Mouse (Mus musculus) stomach, embryonic 14.5 days (tissue): ENCODE data around the gene Slx4. TPM values are rescaled to one million over a fixed set of nuclear protein-coding genes. Genes with fewer than 3 reads are reported as not detected.

Experiments
- ATAC-seq: fragments of 200-750 bp; cut with Nextera tagmentation; 2 replicates; pipeline ENCODE4 v1.8.0; 2017; ENCODE audit warnings: low read depth, moderate TSS enrichment; ENCODE audit not compliant: insufficient number of reproducible peaks, insufficient read depth, low FRiP score
- H3K27ac ChIP-seq: fragments of 300-500 bp; sonication (generic); 2 replicates; pipeline ENCODE4 v1.5.1; 2014; ENCODE audit warnings: mild to moderate bottlenecking, low read length, moderate library complexity, mixed read lengths
- H3K27me3 ChIP-seq: fragments of 300-500 bp; sonication (generic); 2 replicates; pipeline ENCODE4 v1.6.1; 2014; ENCODE audit warnings: low read length, control low read depth, mixed read lengths; ENCODE audit not compliant: control insufficient read depth, insufficient read depth
- H3K36me3 ChIP-seq: fragments of 300-500 bp; sonication (generic); 2 replicates; pipeline ENCODE4 v1.6.1; 2014; ENCODE audit warnings: mild to moderate bottlenecking, control low read depth, low read length, moderate library complexity, mixed read lengths; ENCODE audit not compliant: control insufficient read depth, insufficient read depth
- H3K4me1 ChIP-seq: fragments of 300-500 bp; sonication (generic); 2 replicates; pipeline ENCODE4 v1.6.1; 2014; ENCODE audit warnings: low read length, control low read depth, mixed read lengths; ENCODE audit not compliant: control insufficient read depth, insufficient read depth
- H3K4me2 ChIP-seq: fragments of 300-500 bp; sonication (generic); replicated peaks from 2 replicates; pipeline ENCODE4 v1.6.1; 2014; ENCODE audit warnings: low read depth, low read length, control low read depth
- H3K4me3 ChIP-seq: fragments of 300-500 bp; sonication (generic); 2 replicates; pipeline ENCODE4 v1.5.1; 2014; ENCODE audit warnings: low read depth, low read length, control low read depth
- H3K9ac ChIP-seq: fragments of 300-500 bp; sonication (generic); replicated peaks from 2 replicates; pipeline ENCODE4 v1.6.1; 2014; ENCODE audit warnings: low read depth, mild to moderate bottlenecking, control low read depth, low read length, moderate library complexity, mixed read lengths
- H3K9me3 ChIP-seq: fragments of 300-500 bp; sonication (generic); 2 replicates; pipeline ENCODE4 v1.6.1; 2016; ENCODE audit warnings: low read depth, low read length, control low read depth; ENCODE audit not compliant: control insufficient read depth
- WGBS: fragments of 180-500 bp; shearing (Covaris S2); extraction: QIAGEN DNeasy Blood & Tissue Kit; methylation state at CpG from one replicate; pipeline ENCODE4 v1.1.7; 2014; 5-methylcytosine and 5-hydroxymethylcytosine counted together
- polyA plus RNA-seq: library from polyadenylated mRNA; unstranded; fragments of >200 nt; fragmentation: Nextera tagmentation; extraction: Ambion mirVana; gene quantifications from 2 replicates; pipeline ENCODE4 v1.2.1, GENCODE M21; 2014

Slx4 gene
- polyA plus RNA-seq, 1 experiment from 2014 or later: 28.1 TPM

- Histone ChIP-seq H3K9me3 (no peaks in the 10 kb centered on the region), H3K4me1 (no peaks in the 10 kb centered on the region), H3K27me3 (no peaks in the 10 kb centered on the region), H3K4me3 (no peak overlapping the region), H3K9ac (no peak overlapping the region), H3K36me3 (peaks cover 31% of the 10 kb centered on the region), H3K27ac (no peak overlapping the region), H3K4me2 (no peak overlapping the region)
- no peak for ATAC-seq
- WGBS: 89% methylated on average over 2 of the region's 2 CpGs
Measured at GRCm38 (mm10) chr16:4035575-4035974, 32.0 kb upstream of the Slx4 start.

DNA sequence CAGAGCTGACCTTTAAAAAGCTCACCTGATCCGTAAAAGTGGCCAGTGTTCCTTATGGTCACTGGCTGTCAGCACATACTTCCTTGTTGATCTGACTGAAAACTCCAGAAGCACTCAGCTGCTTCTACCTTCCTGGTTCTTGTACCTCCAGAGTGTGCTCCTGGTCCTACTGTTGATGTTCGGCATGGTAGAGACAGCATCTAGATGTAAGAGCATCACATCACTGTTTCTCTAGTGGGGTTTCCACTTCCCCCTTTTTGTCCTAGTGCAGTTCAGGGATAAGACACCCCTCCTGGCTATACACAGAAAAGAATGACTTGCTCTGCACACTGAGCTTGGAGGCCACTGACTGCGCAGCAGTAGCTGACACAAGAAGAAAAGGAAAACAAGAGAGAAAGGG, 30.9 kb upstream of the Slx4 start:
- no peak overlapping the region for H3K4me3 ChIP-seq
- H3K9ac ChIP-seq: no peak overlapping the region
- no peaks in the 10 kb centered on the region for H3K9me3 ChIP-seq
- 84% methylated on average over 3 of the region's 3 CpGs for WGBS
- H3K36me3 ChIP-seq: peaks cover 21% of the 10 kb centered on the region
- no peaks in the 10 kb centered on the region for H3K4me1 ChIP-seq
- H3K27me3 ChIP-seq: no peaks in the 10 kb centered on the region
- no peak for ATAC-seq
- no peak overlapping the region for H3K4me2 ChIP-seq
- H3K27ac ChIP-seq: no peak overlapping the region

- 79% methylated on average over 5 of the region's 5 CpGs for WGBS
- no peaks in the 10 kb centered on the region for H3K27me3 ChIP-seq
- no peak overlapping the region for H3K9ac ChIP-seq
- no peak overlapping the region for H3K4me2 ChIP-seq
- peaks cover 16% of the 10 kb centered on the region for H3K36me3 ChIP-seq
- no peak for ATAC-seq
- no peaks in the 10 kb centered on the region for H3K9me3 ChIP-seq
- no peaks in the 10 kb centered on the region for H3K4me1 ChIP-seq
- H3K27ac ChIP-seq: no peak overlapping the region
- H3K4me3 ChIP-seq: no peak overlapping the region
Measured at GRCm38 (mm10) chr16:4033971-4034370, 30.4 kb upstream of the Slx4 start.

- peaks cover 3% of the 10 kb centered on the region for H3K36me3 ChIP-seq
- H3K4me2 ChIP-seq: no peak overlapping the region
- whole genome bisulfite sequencing: 82% methylated on average over 6 of the region's 6 CpGs
- no peak for ATAC-seq
- no peak overlapping the region for H3K27ac ChIP-seq
- no peaks in the 10 kb centered on the region for H3K27me3 ChIP-seq
- H3K9ac ChIP-seq: no peak overlapping the region
- H3K4me3 ChIP-seq: no peak overlapping the region
- H3K4me1 ChIP-seq: no peaks in the 10 kb centered on the region
- H3K9me3 ChIP-seq: no peaks in the 10 kb centered on the region
Measured at GRCm38 (mm10) chr16:4032341-4032748, 28.8 kb upstream of the Slx4 start.

DNA sequence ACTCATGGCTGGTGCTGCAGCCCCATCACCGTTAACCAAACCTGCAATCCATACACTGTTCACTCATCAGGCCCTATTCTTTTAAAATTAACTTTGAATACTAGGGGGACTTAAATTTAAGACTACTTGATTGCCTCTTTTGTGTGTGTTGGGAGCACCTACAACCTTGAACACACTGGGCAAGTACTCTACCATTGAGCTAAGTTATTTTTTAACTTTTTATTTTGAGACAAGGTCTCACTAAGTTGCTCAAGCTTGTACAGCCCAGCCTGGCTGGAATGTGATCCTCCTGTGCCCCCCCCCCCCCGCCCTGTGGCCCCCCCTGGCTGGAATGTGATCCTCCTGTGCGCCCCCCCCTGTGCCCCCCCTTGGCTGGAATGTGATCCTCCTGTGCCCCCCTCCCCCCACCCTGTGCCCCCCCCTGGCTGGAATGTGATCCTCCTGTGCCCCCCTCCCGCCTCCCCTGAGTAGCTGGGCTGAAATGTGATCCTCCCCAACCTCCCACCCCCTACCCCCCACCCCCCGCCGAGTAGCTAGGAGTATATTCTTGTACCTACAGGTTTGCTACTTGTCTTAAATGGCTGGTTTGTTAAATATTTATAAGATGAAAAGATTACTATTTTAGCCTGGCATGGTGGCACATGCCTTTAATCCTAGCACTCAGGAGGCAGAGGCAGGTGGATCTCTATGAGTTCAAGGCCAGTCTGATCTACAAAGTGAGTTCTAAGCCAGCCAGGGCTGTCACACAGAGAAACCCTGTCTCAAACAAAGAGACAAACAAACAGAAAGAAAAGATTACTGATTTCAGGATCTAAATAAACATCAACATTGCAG, 28.1 kb upstream of the Slx4 start:
- H3K36me3 ChIP-seq: no peaks in the 10 kb centered on the region
- H3K9me3 ChIP-seq: no peaks in the 10 kb centered on the region
- WGBS: 56% methylated on average over 4 of the region's 6 CpGs
- H3K9ac ChIP-seq: no peak overlapping the region
- no peak overlapping the region for H3K4me3 ChIP-seq
- no peak overlapping the region for H3K27ac ChIP-seq
- no peaks in the 10 kb centered on the region for H3K27me3 ChIP-seq
- no peak for ATAC-seq
- no peaks in the 10 kb centered on the region for H3K4me1 ChIP-seq
- no peak overlapping the region for H3K4me2 ChIP-seq

DNA sequence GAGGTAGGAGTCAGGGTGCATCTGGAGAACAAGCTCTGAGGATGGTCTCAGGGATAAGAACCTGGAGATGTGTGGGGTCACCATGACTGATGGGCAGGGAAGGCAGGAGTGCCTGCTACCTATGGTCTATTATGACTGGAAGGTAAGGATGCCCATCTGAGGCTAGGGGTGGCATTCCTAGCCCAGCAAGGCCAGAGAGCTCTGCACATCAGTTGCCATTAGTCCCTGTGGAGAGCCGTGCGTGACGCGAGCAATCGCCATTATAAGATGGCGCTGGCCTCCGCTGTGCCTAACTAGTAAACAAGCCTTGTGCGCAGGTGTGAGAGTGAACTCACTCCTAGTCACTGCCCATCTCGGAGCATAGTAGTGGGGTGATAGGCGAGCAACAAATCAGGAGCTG, 26.9 kb upstream of the Slx4 start:
- H3K4me3 ChIP-seq: no peak overlapping the region
- no peak overlapping the region for H3K27ac ChIP-seq
- H3K9ac ChIP-seq: no peak overlapping the region
- no peaks in the 10 kb centered on the region for H3K27me3 ChIP-seq
- H3K36me3 ChIP-seq: no peaks in the 10 kb centered on the region
- H3K4me1 ChIP-seq: no peaks in the 10 kb centered on the region
- WGBS: 92% methylated on average over 10 of the region's 10 CpGs
- H3K4me2 ChIP-seq: no peak overlapping the region
- no peaks in the 10 kb centered on the region for H3K9me3 ChIP-seq
- ATAC-seq: no peak

- Histone ChIP-seq H3K27ac (no peak overlapping the region), H3K4me2 (no peak overlapping the region)
Measured at GRCm38 (mm10) chr16:4029371-4029841, 25.8 kb upstream of the Slx4 start.

DNA sequence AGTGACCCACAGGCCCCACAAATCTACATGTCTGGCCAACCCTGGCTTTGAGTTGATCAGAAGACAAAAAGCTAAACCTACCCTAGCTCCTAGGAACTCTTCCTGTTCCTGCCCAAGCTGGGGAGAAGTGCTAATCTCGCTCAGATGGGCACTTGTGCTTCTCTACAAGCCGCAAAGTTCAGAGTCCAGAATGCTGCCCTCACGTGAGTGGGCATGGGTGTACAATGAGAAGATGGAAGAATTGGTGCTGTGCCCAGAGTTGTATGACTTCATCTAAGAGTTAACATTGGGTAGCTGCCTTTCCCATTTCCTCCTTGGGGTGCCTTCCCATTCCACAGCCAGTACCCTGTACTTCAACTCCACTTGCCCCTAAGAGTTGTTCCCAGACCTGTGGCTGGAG, 23.6 kb upstream of the Slx4 start:
- Histone ChIP-seq H3K36me3 (no peaks in the 10 kb centered on the region), H3K9me3 (no peaks in the 10 kb centered on the region), H3K9ac (no peak overlapping the region), H3K4me3 (no peak overlapping the region), H3K27ac (no peak overlapping the region), H3K4me2 (no peak overlapping the region), H3K27me3 (no peaks in the 10 kb centered on the region), H3K4me1 (no peaks in the 10 kb centered on the region)
- 81% methylated on average over 3 of the region's 3 CpGs for WGBS
- ATAC-seq: no peak

More at GRCm38 (mm10) chr16:4029371-4029841, 25.8 kb upstream of the Slx4 start:
- Histone ChIP-seq H3K4me3 (no peak overlapping the region), H3K36me3 (no peaks in the 10 kb centered on the region), H3K4me1 (no peaks in the 10 kb centered on the region), H3K9ac (no peak overlapping the region), H3K27me3 (no peaks in the 10 kb centered on the region), H3K9me3 (no peaks in the 10 kb centered on the region)
- ATAC-seq: no peak
- WGBS: 78% methylated on average over 5 of the region's 5 CpGs

DNA sequence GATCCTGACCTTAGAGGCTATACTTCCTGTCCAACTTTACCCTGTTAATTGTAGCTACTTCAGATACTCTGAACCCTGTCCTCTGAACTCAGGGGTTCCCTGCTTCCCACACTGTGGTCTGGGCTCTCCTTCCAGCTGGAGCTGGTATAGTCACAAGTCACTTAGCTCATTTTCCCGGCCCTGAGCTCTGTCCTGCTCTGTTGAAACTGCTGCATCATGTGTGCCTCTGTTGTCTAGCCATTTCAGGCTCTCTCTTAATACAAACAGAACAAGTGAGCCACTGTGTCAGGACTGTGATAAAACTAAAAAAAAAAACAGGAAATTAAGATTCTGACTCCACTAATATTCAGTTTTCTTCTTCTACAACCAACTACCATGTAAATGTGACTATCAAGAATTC, 23.1 kb upstream of the Slx4 start:
- Histone ChIP-seq H3K9ac (no peak overlapping the region), H3K27ac (no peak overlapping the region), H3K36me3 (no peaks in the 10 kb centered on the region), H3K9me3 (no peaks in the 10 kb centered on the region), H3K4me2 (no peak overlapping the region), H3K4me3 (no peak overlapping the region), H3K4me1 (no peaks in the 10 kb centered on the region), H3K27me3 (no peaks in the 10 kb centered on the region)
- ATAC-seq: no peak
- 50% methylated on average over 1 of the region's 1 CpGs for WGBS
